Mouse (Mus musculus): ENCODE measurements around the gene Vps33b. TPM values are rescaled to one million over a fixed set of nuclear protein-coding genes. Genes with fewer than 3 reads are reported as not detected.

Gene Vps33b
- polyA plus RNA-seq, 1 experiment from 2014 or later = 17.2 TPM

Other genes with a start within 250 kb of the Vps33b start
- gene Zfp710, start 244.8 kb upstream of the Vps33b start, polyA plus RNA-seq (2015; fragmentation: Nextera tagmentation; extraction: Ambion mirVana) = 20.6 and 23.1 TPM in 2 replicates
- 351 and 386 TPM in 2 replicates for gene Idh2, start 154.3 kb upstream of the Vps33b start, polyA plus RNA-seq (2015; fragmentation: Nextera tagmentation; extraction: Ambion mirVana)
- gene Sema4b, start 82.8 kb upstream of the Vps33b start, polyA plus RNA-seq (2015; fragmentation: Nextera tagmentation; extraction: Ambion mirVana) = 20.7 and 22.3 TPM in 2 replicates
- 34.4 and 37.8 TPM in 2 replicates for gene Cib1, start 36.8 kb upstream of the Vps33b start, polyA plus RNA-seq (2015; fragmentation: Nextera tagmentation; extraction: Ambion mirVana)
- 3.3 and 3.8 TPM in 2 replicates for gene Gdpgp1, start 36.8 kb upstream of the Vps33b start, polyA plus RNA-seq (2015; fragmentation: Nextera tagmentation; extraction: Ambion mirVana)
- gene Ttll13, start 23.3 kb upstream of the Vps33b start, polyA plus RNA-seq (2015; fragmentation: Nextera tagmentation; extraction: Ambion mirVana) = 0.97 and 1.8 TPM in 2 replicates
- 56.3 and 57.7 TPM in 2 replicates for gene Ngrn, start 8.4 kb upstream of the Vps33b start, polyA plus RNA-seq (2015; fragmentation: Nextera tagmentation; extraction: Ambion mirVana)
- 166 and 178 TPM in 2 replicates for gene Prc1, start 24.8 kb downstream of the Vps33b start, polyA plus RNA-seq (2015; fragmentation: Nextera tagmentation; extraction: Ambion mirVana)
- 16.2 and 18.7 TPM in 2 replicates for gene Rccd1, start 54.8 kb downstream of the Vps33b start, polyA plus RNA-seq (2015; fragmentation: Nextera tagmentation; extraction: Ambion mirVana)
- gene Unc45a, start 71.4 kb downstream of the Vps33b start, polyA plus RNA-seq (2015; fragmentation: Nextera tagmentation; extraction: Ambion mirVana) = 40.8 and 46.2 TPM in 2 replicates
- 22.3 and 23.9 TPM in 2 replicates for gene Hddc3, start 73.5 kb downstream of the Vps33b start, polyA plus RNA-seq (2015; fragmentation: Nextera tagmentation; extraction: Ambion mirVana)
- 15.5 and 16.8 TPM in 2 replicates for gene Man2a2, start 101.7 kb downstream of the Vps33b start, polyA plus RNA-seq (2015; fragmentation: Nextera tagmentation; extraction: Ambion mirVana)
- 4.0 and 4.1 TPM in 2 replicates for gene Fes, start 118.3 kb downstream of the Vps33b start, polyA plus RNA-seq (2015; fragmentation: Nextera tagmentation; extraction: Ambion mirVana)
- 3.0 and 3.4 TPM in 2 replicates for gene Furin, start 135.8 kb downstream of the Vps33b start, polyA plus RNA-seq (2015; fragmentation: Nextera tagmentation; extraction: Ambion mirVana)